Mouse (Mus musculus): ENCODE measurements around the gene Plk5. TPM values are rescaled to one million over a fixed set of nuclear protein-coding genes. Genes with fewer than 3 reads are reported as not detected.

The Plk5 gene
- polyA plus RNA-seq, 1 experiment from 2014 or later = not detected

DNA sequence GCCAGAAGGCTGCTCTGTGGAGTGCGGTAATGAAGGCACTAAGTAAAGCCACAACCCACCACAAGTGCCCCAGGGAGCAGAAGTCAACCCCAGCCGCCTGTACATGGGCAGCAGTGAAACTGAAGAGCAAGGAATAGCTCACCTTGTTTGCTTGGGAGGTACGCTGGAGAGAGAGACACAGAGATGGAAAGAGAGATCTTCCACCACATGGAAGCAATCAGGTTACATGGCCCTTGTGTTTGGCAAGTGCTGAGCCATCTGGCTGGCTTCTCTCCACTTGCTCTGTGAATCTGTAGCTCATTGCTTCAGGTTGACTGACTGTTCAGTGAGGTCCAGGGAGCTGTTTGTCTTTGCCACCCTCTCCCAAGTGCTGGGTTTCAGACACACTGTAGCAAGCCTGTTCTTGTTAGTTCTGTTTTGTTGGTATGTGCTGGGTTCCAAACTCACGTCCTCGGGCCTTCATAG is 23.7 kb upstream of the Plk5 start:
- Histone ChIP-seq H3K9ac (no peak overlapping the region), H3K4me2 (peak overlapping the region; percentile 95; the same call in 1 of the 2 replicates), H3K9me3 (no peaks in the 10 kb centered on the region), H3K4me3 (no peak overlapping the region), H3K4me1 (peaks cover 22% of the 10 kb centered on the region), H3K36me3 (no peaks in the 10 kb centered on the region), H3K27ac (replicated peaks) (no peak overlapping the region), H3K27me3 (replicated peaks) (peaks cover 69% of the 10 kb centered on the region)
- no peak for ATAC-seq (ENCODE audit: extremely low read depth, insufficient number of reproducible peaks, low FRiP score, low TSS enrichment)
- 78% methylated on average over 5 of the region's 5 CpGs for WGBS

DNA sequence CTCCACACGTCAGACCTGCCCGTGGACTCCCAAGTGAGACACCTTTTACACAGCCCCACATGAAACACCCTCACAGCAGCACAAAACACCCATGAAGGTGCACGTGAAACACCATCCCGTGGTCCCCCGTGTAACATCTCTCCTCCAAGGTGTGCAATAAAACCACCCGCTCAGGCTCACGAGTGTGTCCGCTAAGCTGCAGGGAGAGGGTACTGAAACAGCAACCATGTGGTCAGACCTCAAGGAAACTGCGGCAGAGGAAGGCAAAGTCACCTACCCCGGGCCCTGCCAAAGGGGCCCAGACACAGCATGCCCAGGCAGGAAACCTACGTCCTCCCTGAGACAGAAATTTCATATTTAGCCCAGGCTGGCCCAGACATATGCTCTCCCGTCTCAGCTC is 20.0 kb upstream of the Plk5 start:
- WGBS = 88% methylated on average over 12 of the region's 12 CpGs
- Histone ChIP-seq H3K4me1 (peaks cover 5% of the 10 kb centered on the region), H3K27ac (replicated peaks) (no peak overlapping the region), H3K4me2 (no peak overlapping the region), H3K9me3 (no peaks in the 10 kb centered on the region), H3K9ac (no peak overlapping the region), H3K36me3 (no peaks in the 10 kb centered on the region), H3K4me3 (no peak overlapping the region), H3K27me3 (replicated peaks) (peaks cover 82% of the 10 kb centered on the region)
- ATAC-seq (ENCODE audit: extremely low read depth, insufficient number of reproducible peaks, low FRiP score, low TSS enrichment) = no peak

DNA sequence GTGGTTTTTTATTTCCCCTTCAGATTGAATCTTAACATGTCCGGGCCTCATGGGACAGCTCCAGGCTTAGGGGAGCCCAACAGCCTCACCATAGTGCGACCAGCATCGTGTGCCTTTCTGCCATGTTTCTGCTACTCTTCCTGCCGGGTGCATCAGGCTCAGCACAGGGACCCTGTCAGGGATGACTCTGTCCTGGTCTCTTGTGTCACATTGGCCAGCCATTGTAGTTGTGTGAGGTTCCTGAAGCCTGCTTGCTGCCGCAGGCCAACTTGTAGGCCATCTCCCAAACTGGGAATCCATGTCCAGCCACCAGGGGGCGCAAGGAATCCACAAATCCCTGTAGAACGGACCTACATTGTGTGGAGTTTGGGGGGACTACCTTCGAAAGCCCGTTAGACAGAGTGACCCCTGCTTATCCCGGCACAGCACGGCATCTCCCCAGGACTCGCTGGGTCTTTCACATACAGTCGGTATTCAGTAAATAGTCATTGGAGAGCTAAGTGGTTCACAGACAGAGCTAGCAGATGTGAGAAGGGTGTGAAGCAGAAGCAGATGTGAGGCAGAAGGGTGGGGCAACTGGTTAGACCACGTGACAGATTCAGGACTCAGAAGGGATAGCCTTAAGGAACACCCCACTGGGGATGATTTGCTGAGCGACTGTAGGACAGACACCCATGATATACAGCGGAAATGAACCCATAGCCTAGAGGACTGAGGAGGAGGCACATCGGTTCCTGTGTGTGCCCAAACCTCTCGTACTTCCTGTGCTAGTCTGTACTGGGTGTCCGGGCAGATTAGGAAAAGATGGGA is 16.1 kb upstream of the Plk5 start:
- 26% methylated on average over 19 of the region's 19 CpGs for WGBS
- no peaks in the 10 kb centered on the region for H3K36me3 ChIP-seq
- no peak overlapping the region for H3K27ac ChIP-seq (replicated peaks)
- peaks cover 43% of the 10 kb centered on the region for H3K4me1 ChIP-seq
- H3K4me3 ChIP-seq = no peak overlapping the region
- peaks cover 92% of the 10 kb centered on the region for H3K27me3 ChIP-seq (replicated peaks)
- H3K9ac ChIP-seq = no peak overlapping the region
- no peaks in the 10 kb centered on the region for H3K9me3 ChIP-seq
- no peak for ATAC-seq (ENCODE audit: extremely low read depth, insufficient number of reproducible peaks, low FRiP score, low TSS enrichment)
- H3K4me2 ChIP-seq = peak overlapping the region; percentile 38

DNA sequence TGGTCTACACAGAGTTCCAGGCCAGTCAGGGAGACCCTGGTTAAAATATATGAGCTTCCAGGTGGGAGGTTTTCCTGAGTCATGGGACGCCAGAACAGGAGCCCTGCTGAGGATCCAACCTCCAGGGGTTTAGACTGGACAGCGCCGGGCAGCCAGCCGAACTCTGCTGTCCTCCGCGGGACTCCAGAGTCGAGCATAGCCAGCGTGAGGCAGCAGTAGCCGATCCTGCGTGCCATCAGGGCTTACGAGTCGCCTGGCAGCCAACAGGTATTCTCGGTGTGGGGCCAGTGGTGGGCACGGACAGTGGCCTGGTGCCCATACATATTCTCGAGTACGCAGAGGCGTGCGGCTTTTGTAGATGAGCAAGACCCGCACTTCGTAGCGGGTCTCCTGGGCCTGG is 15.2 kb upstream of the Plk5 start:
- H3K36me3 ChIP-seq = no peaks in the 10 kb centered on the region
- H3K4me3 ChIP-seq = no peak overlapping the region
- peaks cover 48% of the 10 kb centered on the region for H3K4me1 ChIP-seq
- H3K27ac ChIP-seq (replicated peaks) = no peak overlapping the region
- no peaks in the 10 kb centered on the region for H3K9me3 ChIP-seq
- no peak overlapping the region for H3K9ac ChIP-seq
- H3K27me3 ChIP-seq (replicated peaks) = peaks cover 92% of the 10 kb centered on the region
- no peak for ATAC-seq (ENCODE audit: extremely low read depth, insufficient number of reproducible peaks, low FRiP score, low TSS enrichment)
- no peak overlapping the region for H3K4me2 ChIP-seq
- WGBS = 21% methylated on average over 21 of the region's 21 CpGs

DNA sequence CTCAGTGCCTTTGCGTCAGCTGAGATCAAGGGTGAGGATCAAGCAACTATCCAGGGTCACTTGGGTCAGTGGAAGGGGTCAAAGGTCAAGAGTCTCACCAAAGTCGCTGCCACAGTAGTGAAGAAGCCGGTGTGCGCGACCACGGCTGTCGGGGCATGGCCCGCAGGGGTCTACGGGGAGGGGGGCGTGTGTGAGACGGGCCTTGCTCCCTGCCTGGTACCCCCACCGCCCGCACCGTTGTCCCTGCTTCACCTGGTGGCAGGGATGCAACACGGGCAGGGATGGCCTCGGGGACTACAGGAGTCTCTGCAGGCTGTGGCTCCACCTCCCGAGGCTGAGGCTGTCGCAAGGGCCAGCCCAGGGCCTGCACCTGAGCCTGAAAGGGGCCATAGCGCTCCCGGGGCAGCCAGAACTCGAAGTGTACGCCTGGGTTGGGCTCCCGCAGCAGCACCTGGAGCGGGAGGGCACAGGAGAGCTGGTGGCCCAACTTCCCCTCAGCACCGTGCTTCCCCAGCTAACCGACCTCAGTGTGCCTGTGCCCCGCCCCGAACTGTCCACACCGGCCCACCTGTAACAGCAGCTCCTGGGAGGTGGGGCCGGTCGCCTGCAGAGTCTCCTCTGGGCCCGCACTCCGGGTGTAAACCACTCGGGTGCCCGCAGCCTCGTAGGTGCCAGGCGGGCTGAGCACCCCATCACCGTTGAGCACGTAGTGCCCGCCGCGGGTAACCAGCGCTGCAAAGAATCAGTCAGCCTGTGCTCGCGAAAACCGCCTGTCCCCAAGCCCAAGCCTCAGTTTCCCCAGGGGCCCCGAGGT is 14.6 kb upstream of the Plk5 start:
- Histone ChIP-seq H3K27ac (replicated peaks) (no peak overlapping the region), H3K9me3 (no peaks in the 10 kb centered on the region), H3K27me3 (replicated peaks) (peaks cover 92% of the 10 kb centered on the region), H3K36me3 (no peaks in the 10 kb centered on the region), H3K9ac (peak overlapping the region; percentile 28; the same call in 1 of the 2 replicates), H3K4me1 (peaks cover 48% of the 10 kb centered on the region), H3K4me2 (peak overlapping the region; percentile 64), H3K4me3 (peak overlapping the region; percentile 42)
- 6% methylated on average over 46 of the region's 47 CpGs for whole genome bisulfite sequencing
- ATAC-seq (ENCODE audit: extremely low read depth, insufficient number of reproducible peaks, low FRiP score, low TSS enrichment) = no peak

DNA sequence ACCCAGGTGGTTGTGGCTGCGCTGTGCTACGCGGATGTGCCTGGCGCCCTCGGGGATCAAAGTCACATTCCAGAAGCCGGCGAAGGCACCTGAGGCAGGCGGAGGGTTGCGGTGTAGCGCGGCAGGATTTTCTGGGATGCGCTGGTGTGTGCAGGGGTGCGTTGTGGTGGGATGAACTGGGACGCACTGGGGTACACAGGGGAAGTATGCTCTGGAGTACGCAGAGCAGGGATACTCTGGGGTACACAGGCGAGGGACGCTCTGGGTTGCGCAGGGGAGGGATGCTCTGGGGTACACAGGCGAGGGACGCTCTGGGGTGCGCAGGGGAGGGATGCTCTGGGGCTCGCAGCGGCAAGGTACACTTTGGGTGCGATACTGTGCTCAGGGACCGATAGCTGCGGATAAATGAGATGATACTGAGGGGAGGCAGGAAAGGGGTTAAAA is 13.9 kb upstream of the Plk5 start:
- WGBS = 4% methylated on average over 26 of the region's 26 CpGs
- peak overlapping the region; percentile 64 for H3K4me2 ChIP-seq
- no peaks in the 10 kb centered on the region for H3K36me3 ChIP-seq
- peak overlapping the region; percentile 61; the same call in 1 of the 2 replicates for H3K9ac ChIP-seq
- ATAC-seq (ENCODE audit: extremely low read depth, insufficient number of reproducible peaks, low FRiP score, low TSS enrichment) = no peak
- H3K27me3 ChIP-seq (replicated peaks) = peaks cover 91% of the 10 kb centered on the region
- H3K4me3 ChIP-seq = peak overlapping the region; percentile 42
- no peaks in the 10 kb centered on the region for H3K9me3 ChIP-seq
- no peak overlapping the region for H3K27ac ChIP-seq (replicated peaks)
- H3K4me1 ChIP-seq = peaks cover 50% of the 10 kb centered on the region

DNA sequence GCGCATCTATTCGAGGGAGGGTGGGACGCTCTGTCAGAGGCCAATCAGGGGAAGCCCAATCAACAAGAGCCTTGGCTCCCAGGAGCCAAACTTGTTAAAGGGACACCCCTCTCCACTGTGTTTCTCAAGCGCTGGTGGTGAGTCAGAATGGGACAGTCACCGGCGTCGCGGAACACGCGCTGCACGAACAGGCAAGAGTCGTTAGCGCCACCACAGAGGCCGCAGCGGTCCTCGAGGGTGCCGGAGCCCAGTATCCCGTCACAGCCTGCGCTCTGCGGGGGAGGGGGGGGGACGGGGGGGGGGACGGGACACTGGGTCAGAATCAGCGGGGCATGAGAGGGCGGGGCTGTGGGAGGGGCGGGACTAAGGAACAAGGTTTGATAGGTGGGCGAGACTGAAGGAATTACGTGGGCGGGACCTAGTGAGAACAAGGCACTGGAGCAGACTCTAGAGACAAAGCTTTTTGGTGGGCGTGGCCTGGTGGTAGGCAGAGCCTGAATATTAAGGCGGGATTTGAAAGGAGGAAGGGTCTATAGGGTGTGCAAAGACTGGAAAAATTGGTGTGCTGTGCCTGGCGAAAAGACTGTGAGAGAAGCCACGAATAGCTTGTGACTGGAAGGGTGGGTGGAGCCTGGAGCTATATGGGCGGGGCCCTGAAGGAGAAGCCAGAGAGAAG is 13.4 kb upstream of the Plk5 start:
- peaks cover 55% of the 10 kb centered on the region for H3K4me1 ChIP-seq
- H3K36me3 ChIP-seq = no peaks in the 10 kb centered on the region
- no peaks in the 10 kb centered on the region for H3K9me3 ChIP-seq
- peak overlapping the region; percentile 61 for H3K9ac ChIP-seq
- H3K4me2 ChIP-seq = peak overlapping the region; percentile 64
- WGBS = 1% methylated on average over 30 of the region's 33 CpGs
- no peak overlapping the region for H3K27ac ChIP-seq (replicated peaks)
- H3K27me3 ChIP-seq (replicated peaks) = peaks cover 93% of the 10 kb centered on the region
- peak; percentile 40; the same call in 1 of the 2 replicates for ATAC-seq (ENCODE audit: extremely low read depth, insufficient number of reproducible peaks, low FRiP score, low TSS enrichment)
- H3K4me3 ChIP-seq = peak overlapping the region; percentile 42

DNA sequence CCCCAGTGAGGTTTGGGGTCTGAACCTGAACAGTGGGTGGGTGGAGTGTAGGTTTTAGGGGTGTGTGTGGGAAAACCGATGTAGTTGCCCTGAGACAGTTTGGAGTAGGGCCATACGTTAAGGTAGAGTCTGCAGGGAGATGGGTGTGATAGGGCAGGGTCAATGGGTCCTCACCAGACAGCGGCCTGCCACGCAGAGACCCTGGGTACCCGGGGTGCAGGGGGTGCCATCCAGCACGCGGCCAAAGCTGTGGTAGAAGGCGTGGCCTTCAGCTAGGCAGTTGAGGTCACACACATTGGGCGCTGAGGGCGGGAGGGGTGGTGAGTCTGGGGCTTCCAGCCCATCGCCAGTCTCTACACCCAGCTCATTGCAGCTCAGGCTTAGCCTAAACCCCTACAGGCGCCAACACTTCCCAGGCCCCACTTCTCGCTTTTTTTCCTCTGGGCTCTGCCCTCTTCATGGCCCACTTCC is 12.8 kb upstream of the Plk5 start:
- peaks cover 93% of the 10 kb centered on the region for H3K27me3 ChIP-seq (replicated peaks)
- H3K4me3 ChIP-seq = peak overlapping the region; percentile 42
- 0 out of 2 replicates have a peak, but pooled peaks have one; percentile 2 for ATAC-seq (ENCODE audit: extremely low read depth, insufficient number of reproducible peaks, low FRiP score, low TSS enrichment)
- WGBS = 26% methylated on average over 13 of the region's 13 CpGs
- 0 out of 2 replicates have a peak overlapping the region, but pooled peaks have one; percentile 61 for H3K9ac ChIP-seq
- H3K9me3 ChIP-seq = no peaks in the 10 kb centered on the region
- H3K36me3 ChIP-seq = no peaks in the 10 kb centered on the region
- peaks cover 61% of the 10 kb centered on the region for H3K4me1 ChIP-seq
- no peak overlapping the region for H3K27ac ChIP-seq (replicated peaks)
- H3K4me2 ChIP-seq = peak overlapping the region; percentile 64

DNA sequence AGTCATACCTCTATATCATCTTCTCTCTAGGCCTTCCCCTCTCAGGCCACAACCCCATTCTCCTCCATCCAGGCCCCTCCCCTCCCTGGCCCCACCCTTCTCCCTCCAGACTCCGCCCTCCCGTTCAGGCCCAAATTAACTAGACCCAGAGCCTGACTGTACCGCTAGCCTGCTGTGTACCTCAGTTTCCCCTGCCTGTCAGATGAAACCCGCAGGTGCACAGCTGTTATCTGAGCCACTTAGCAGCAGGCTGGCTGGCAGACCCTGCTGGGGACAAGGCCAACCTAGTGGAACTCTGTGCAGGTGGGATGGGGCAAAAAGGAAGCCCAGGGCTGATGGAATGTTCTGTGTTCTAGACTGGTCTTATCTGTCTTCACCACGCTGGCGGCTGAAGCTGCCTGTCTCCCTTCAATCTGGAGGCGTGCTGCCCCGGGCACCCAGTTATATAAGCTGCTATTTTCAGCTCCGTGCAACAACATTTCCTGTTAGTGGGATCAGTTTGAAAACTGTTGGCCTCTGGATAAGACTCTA is 12.1 kb upstream of the Plk5 start:
- Histone ChIP-seq H3K4me1 (peaks cover 68% of the 10 kb centered on the region), H3K4me3 (no peak overlapping the region), H3K9ac (0 out of 2 replicates have a peak overlapping the region, but pooled peaks have one; percentile 30), H3K36me3 (no peaks in the 10 kb centered on the region), H3K27ac (replicated peaks) (no peak overlapping the region), H3K4me2 (peak overlapping the region; percentile 64), H3K9me3 (no peaks in the 10 kb centered on the region), H3K27me3 (replicated peaks) (peaks cover 99% of the 10 kb centered on the region)
- 20% methylated on average over 9 of the region's 9 CpGs for WGBS
- no peak for ATAC-seq (ENCODE audit: extremely low read depth, insufficient number of reproducible peaks, low FRiP score, low TSS enrichment)

DNA sequence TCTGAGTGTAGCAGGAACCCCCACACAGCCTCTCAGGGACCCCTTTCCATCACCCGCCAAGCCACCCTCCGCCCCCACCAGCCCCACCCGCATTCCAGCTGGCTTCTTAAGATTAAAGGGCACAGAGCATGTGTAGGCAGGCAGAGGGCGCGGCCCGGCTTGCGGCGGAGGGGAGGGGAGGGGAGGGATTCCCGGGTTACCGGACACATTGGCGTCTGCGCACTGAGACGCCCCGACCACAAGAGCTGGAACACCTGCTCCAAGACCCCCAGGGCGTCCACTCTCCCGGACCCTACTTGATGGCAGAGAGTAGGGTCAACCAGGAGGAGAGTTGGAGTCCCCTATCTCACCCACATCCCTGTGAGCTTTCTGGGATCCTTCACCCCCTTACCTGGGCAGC is 11.1 kb upstream of the Plk5 start:
- Histone ChIP-seq H3K4me3 (peak overlapping the region; percentile 3), H3K4me1 (peaks cover 74% of the 10 kb centered on the region), H3K4me2 (peak overlapping the region; percentile 64), H3K27me3 (replicated peaks) (peaks cover 99% of the 10 kb centered on the region), H3K27ac (replicated peaks) (no peak overlapping the region), H3K9me3 (no peaks in the 10 kb centered on the region), H3K36me3 (no peaks in the 10 kb centered on the region), H3K9ac (peak overlapping the region; percentile 61)
- no peak for ATAC-seq (ENCODE audit: extremely low read depth, insufficient number of reproducible peaks, low FRiP score, low TSS enrichment)
- WGBS = 6% methylated on average over 16 of the region's 16 CpGs
